Mouse (Mus musculus) kidney, embryonic 16.5 days (tissue): Measurements from ENCODE around the gene Smtn. TPM values are rescaled to one million over a fixed set of nuclear protein-coding genes. Genes with fewer than 3 reads are reported as not detected.
A peak's percentile ranks its signal among the peaks of the same experiment; 100 is the strongest.

Experiments used
- ATAC-seq: fragments of 200-750 bp; cut with Nextera tagmentation; 2 replicates; pipeline ENCODE4 v1.8.0; 2017; ENCODE audit warnings: moderate TSS enrichment; ENCODE audit not compliant: low FRiP score, low TSS enrichment
- H3K27ac ChIP-seq: fragments of 300-500 bp; sonication (generic); 2 replicates; pipeline ENCODE4 v1.5.1; 2014; ENCODE audit warnings: low read length
- H3K27me3 ChIP-seq: fragments of 300-500 bp; sonication (generic); 2 replicates; pipeline ENCODE4 v1.6.1; 2014; ENCODE audit warnings: low read length, control low read depth, mixed read lengths; ENCODE audit not compliant: insufficient read depth
- H3K36me3 ChIP-seq: fragments of 300-500 bp; sonication (generic); 2 replicates; pipeline ENCODE4 v1.6.1; 2014; ENCODE audit warnings: low read length, control low read depth, mixed read lengths; ENCODE audit not compliant: insufficient read depth
- H3K4me1 ChIP-seq: fragments of 300-500 bp; sonication (generic); 2 replicates; pipeline ENCODE4 v1.6.1; 2014; ENCODE audit warnings: low read length, control low read depth, mixed read lengths; ENCODE audit not compliant: insufficient read depth
- H3K4me2 ChIP-seq: fragments of 300-500 bp; sonication (generic); replicated peaks from 2 replicates; pipeline ENCODE4 v1.6.1; 2014; ENCODE audit warnings: low read depth, low read length
- H3K4me3 ChIP-seq: fragments of 300-500 bp; sonication (generic); 2 replicates; pipeline ENCODE4 v1.5.1; 2014; ENCODE audit warnings: mild to moderate bottlenecking, low read length
- H3K9ac ChIP-seq: fragments of 300-500 bp; sonication (generic); replicated peaks from 2 replicates; pipeline ENCODE4 v1.6.1; 2014; ENCODE audit warnings: low read length
- H3K9me3 ChIP-seq: fragments of 300-500 bp; sonication (generic); 2 replicates; pipeline ENCODE4 v1.6.1; 2016; ENCODE audit warnings: low read length, control low read depth
- WGBS: fragments of 180-500 bp; shearing (Covaris S2); extraction: QIAGEN DNeasy Blood & Tissue Kit; methylation state at CpG from one replicate; pipeline ENCODE4 v1.1.7; 2014; 5-methylcytosine and 5-hydroxymethylcytosine counted together
- polyA plus RNA-seq: library from polyadenylated mRNA; unstranded; fragments of >200 nt; fragmentation: Nextera tagmentation; extraction: Ambion mirVana; gene quantifications from 2 replicates; pipeline ENCODE4 v1.2.1, GENCODE M21; 2015

The Smtn gene
- polyA plus RNA-seq, 1 experiment from 2014 or later = 116 TPM

DNA sequence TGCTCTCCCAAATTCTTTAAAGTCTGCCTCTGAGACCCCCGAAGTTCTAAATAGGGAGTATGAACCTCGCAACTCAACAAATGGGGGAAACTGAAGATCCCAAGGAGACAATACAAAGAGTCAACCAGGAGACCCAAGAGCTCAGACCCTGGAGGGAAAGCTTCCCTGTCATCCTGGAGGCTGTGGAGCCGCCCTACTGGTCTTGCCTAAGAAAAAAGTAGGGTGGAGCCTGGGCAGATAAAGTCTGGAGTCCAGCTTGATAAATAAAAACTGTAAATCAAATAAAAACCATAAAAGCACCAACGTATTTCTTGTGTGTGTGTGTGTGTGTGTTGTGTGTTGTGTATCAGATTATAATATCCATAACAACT lies 601 bp downstream of the Smtn start:
- H3K4me1 ChIP-seq = peaks cover 30% of the 10 kb centered on the region
- 79% methylated on average over 4 of the region's 4 CpGs for WGBS

DNA sequence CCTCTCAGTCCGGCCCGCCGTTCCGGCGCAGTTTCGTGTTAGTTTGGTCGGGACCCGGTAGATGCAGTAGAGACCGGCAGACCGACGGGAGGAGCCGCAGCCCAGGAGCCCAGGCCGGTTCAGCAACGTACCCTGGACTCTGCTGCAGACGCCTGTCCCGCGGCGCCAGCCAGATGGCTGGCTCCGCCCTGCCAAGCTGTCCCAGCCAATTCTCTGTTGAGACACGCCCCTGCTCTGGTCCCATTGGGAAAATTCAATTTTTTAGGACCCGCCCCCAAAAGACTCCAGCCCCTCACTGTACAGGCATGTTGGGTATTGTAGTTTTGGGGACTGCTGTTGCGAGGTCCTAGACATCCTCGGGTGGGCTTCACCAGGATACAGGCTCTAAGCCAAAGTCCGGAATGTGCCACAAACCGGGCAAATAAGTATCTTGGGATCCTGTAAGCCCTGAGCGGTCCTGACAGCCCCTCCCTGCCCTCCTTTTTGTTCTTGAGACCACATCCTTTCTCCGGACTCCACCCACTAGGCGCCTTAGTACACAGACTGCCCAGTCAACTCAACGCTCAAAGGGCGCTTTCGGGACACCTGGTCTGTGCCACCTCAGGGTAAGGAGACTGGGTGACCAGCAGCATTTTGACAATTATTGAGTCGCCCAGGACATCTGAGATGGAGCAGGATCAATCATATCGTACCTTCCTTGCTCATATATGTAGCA lies 1.1 kb downstream of the Smtn start:
- H3K4me2 ChIP-seq = peak overlapping the region; percentile 67
- H3K9ac ChIP-seq = peak overlapping the region; percentile 82
- ATAC-seq = peak; percentile 84
- peak overlapping the region; percentile 73 for H3K4me3 ChIP-seq
- no peaks in the 10 kb centered on the region for H3K9me3 ChIP-seq
- peaks cover 30% of the 10 kb centered on the region for H3K4me1 ChIP-seq
- 5% methylated on average over 33 of the region's 33 CpGs for WGBS
- H3K27me3 ChIP-seq = no peaks in the 10 kb centered on the region
- peaks cover 3% of the 10 kb centered on the region; the same call in 1 of the 2 replicates for H3K36me3 ChIP-seq
- H3K27ac ChIP-seq = peak overlapping the region; percentile 61

More for the DNA sequence above, 601 bp downstream of the Smtn start:
- Histone ChIP-seq H3K9me3 (0 out of 2 replicates have a peak, but pooled peaks cover 2% of the 10 kb centered on the region), H3K9ac (peak overlapping the region; percentile 58), H3K36me3 (no peaks in the 10 kb centered on the region; the same call in 1 of the 2 replicates), H3K4me2 (peak overlapping the region; percentile 67), H3K27ac (no peak overlapping the region), H3K4me3 (peak overlapping the region; percentile 73), H3K27me3 (no peaks in the 10 kb centered on the region)
- ATAC-seq = no peak

DNA sequence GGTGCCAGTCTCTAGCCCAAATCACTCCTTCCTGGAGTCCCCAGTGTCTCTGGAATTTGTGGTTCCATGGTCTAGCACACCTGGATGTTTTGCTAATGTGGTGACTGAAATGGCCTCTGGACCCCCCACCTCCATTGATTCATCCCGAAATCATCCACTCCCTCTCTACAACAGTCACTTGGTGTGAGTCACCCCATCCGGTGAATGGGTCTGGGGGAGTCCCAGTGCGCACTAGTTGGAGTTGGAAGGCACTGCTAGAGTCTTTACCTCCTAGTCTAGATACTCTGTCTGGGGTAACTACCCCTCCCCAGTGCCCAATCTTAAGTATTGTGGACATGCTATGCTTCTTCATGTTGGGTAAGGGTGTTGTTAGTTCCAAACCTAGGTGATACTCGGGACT lies 2.1 kb downstream of the Smtn start:
- Histone ChIP-seq H3K36me3 (peaks cover 11% of the 10 kb centered on the region), H3K4me2 (peak overlapping the region; percentile 67), H3K4me3 (peak overlapping the region; percentile 73), H3K9ac (peak overlapping the region; percentile 82), H3K27ac (peak overlapping the region; percentile 61; the same call in 1 of the 2 replicates), H3K9me3 (no peaks in the 10 kb centered on the region), H3K27me3 (no peaks in the 10 kb centered on the region), H3K4me1 (peaks cover 30% of the 10 kb centered on the region)
- ATAC-seq = no peak
- WGBS = 58% methylated on average over 4 of the region's 4 CpGs

DNA sequence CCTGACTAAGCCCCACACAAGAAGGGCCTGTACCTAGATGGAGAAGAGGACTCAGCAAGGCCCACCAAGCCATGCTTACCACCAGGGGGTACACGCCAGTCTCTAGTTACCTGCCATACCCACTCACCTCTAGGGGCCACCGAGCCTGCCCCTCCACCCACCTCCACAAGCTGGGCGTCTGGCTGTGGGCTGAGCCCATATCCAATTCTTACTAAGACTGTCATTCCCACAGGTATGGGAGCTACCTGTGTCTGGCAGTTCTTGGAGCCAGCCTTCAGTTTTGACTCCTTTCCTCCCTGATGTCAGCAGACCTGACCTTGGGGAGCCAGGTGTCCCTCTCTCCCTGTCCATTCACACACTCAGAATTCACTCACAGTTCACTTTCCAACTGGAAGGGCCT lies 2.7 kb downstream of the Smtn start:
- Histone ChIP-seq H3K4me1 (peaks cover 30% of the 10 kb centered on the region), H3K27me3 (no peaks in the 10 kb centered on the region), H3K4me2 (peak overlapping the region; percentile 67), H3K27ac (peak overlapping the region; percentile 77), H3K9ac (peak overlapping the region; percentile 82), H3K9me3 (no peaks in the 10 kb centered on the region), H3K36me3 (peaks cover 17% of the 10 kb centered on the region), H3K4me3 (peak overlapping the region; percentile 73)
- 71% methylated on average over 3 of the region's 3 CpGs for WGBS
- ATAC-seq = no peak

DNA sequence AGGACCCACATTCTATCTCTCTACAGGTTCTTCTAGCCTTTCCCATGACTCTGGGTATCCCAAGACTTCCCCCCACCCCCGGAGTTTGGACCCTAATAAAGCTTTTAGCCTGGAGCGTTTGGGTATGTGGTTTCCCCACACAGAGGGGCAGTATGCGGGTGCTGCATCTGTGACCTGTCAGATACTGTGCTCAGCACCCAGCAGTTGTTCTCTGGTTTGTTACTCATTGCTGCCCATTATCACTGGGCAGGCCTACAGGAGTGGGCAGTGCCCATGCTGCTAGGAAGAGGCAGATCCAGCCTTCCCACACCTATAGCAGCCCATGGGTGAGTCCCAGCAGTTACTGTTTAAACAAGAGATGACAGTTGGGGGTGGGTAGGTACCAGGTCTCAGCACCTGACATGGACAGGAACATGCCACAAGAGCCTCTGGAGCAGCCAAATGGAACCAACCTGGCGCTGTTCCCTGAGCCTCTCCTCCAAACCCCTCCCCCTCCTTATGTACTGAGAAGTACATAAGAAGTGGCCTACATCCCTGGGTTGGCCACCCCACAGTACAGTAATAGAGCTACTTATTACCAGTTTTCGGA lies 3.6 kb downstream of the Smtn start:
- H3K9me3 ChIP-seq = no peaks in the 10 kb centered on the region
- WGBS = 73% methylated on average over 5 of the region's 5 CpGs
- peak; percentile 55 for ATAC-seq
- H3K27ac ChIP-seq = peak overlapping the region; percentile 86
- H3K36me3 ChIP-seq = peaks cover 24% of the 10 kb centered on the region
- H3K4me1 ChIP-seq = peaks cover 30% of the 10 kb centered on the region
- H3K4me2 ChIP-seq = peak overlapping the region; percentile 67
- H3K27me3 ChIP-seq = no peaks in the 10 kb centered on the region
- peak overlapping the region; percentile 73 for H3K4me3 ChIP-seq
- peak overlapping the region; percentile 82; the same call in 1 of the 2 replicates for H3K9ac ChIP-seq

DNA sequence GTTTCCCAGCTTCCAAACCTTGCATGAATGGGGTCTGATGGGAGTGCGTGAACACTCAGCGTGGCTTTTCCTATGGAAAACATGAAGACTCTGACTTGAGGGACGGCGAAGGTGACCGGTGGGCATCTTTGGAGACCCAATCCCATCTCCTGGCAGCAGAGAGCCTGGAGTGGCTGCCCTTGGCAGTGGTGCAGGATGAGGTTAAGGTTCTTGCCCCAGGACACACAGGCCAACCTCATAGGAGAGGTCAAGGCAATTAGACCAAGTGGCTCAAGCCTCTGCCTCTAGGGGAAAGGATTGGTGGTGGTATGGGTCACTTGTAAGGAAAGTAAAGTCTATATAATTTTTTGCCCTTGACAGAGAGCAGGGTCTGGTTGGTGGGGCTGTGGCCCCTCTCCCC lies 4.3 kb downstream of the Smtn start:
- Histone ChIP-seq H3K27ac (peak overlapping the region; percentile 86), H3K27me3 (no peaks in the 10 kb centered on the region), H3K4me3 (peak overlapping the region; percentile 44), H3K9me3 (no peaks in the 10 kb centered on the region), H3K4me2 (peak overlapping the region; percentile 67), H3K4me1 (peaks cover 30% of the 10 kb centered on the region), H3K9ac (peak overlapping the region; percentile 65), H3K36me3 (peaks cover 28% of the 10 kb centered on the region)
- WGBS = 41% methylated on average over 5 of the region's 5 CpGs
- ATAC-seq = no peak

DNA sequence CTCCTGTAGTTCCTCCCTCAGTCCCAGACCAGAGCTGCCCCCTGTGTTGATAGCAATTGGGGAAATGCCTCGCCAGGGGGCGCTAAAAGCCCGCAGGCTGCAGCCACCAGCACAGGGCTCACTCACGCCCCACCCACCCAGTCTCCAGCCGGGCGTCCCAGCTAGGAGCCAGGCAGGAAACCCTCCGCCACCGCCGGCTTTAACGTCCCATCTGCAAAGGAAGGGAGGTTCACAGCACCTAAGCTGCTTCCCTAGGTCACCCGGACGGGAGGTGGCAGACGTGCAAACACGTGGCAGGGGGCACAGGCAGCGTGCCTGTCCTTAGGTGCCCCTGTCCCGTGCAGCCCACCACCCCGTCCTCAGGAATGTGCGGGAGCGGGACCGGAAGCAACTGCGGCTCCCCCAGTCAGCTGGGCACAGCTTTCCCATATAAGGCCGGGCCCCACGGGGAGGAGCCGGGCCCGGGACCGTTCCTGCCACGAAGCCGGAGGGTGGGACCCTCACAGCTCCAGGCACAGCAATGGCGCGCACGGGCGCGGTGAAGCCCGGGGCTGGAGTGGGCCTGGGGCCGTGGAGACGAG lies 4.9 kb downstream of the Smtn start:
- Histone ChIP-seq H3K36me3 (peaks cover 34% of the 10 kb centered on the region), H3K4me1 (peaks cover 30% of the 10 kb centered on the region), H3K27ac (peak overlapping the region; percentile 86), H3K27me3 (no peaks in the 10 kb centered on the region), H3K4me3 (peak overlapping the region; percentile 44), H3K9ac (peak overlapping the region; percentile 65), H3K4me2 (peak overlapping the region; percentile 67), H3K9me3 (no peaks in the 10 kb centered on the region)
- peak; percentile 80 for ATAC-seq
- under 1% methylated on average over 36 of the region's 36 CpGs for WGBS

DNA sequence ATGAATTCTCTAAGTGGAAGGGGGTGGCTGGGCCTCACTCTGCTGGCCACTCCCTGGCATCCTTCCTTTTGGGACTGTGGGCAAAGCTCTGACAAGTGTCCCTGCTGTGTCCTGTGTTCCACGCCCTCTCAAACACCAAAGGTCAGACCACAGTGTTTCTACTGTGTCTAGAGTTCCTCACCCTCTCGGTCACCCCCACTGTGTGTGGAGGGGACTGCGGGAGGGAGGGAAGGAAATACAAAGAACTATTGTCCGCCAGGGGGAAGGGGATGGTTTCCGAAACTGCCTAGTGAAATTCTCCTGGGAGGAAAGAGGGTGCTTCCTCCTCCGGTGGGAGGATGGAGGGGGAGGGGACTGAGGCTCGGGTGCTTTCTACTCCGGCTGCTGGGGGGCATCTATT lies 5.5 kb downstream of the Smtn start:
- 17% methylated on average over 8 of the region's 8 CpGs for WGBS
- H3K9ac ChIP-seq = peak overlapping the region; percentile 28

GRCm38 (mm10) chr11:3533406-3533932 lies 6.9 kb downstream of the Smtn start:
- Histone ChIP-seq H3K36me3 (peaks cover 54% of the 10 kb centered on the region), H3K4me3 (no peak overlapping the region), H3K4me1 (peaks cover 27% of the 10 kb centered on the region), H3K9ac (no peak overlapping the region), H3K27ac (no peak overlapping the region), H3K27me3 (no peaks in the 10 kb centered on the region), H3K9me3 (no peaks in the 10 kb centered on the region), H3K4me2 (no peak overlapping the region)
- ATAC-seq = no peak
- 87% methylated on average over 17 of the region's 17 CpGs for WGBS

More for the DNA sequence above, 5.5 kb downstream of the Smtn start:
- no peaks in the 10 kb centered on the region for H3K27me3 ChIP-seq
- H3K4me2 ChIP-seq = peak overlapping the region; percentile 67
- H3K27ac ChIP-seq = peak overlapping the region; percentile 11; the same call in 1 of the 2 replicates
- H3K4me3 ChIP-seq = peak overlapping the region; percentile 44
- H3K36me3 ChIP-seq = peaks cover 39% of the 10 kb centered on the region
- ATAC-seq = no peak
- H3K9me3 ChIP-seq = no peaks in the 10 kb centered on the region
- H3K4me1 ChIP-seq = peaks cover 30% of the 10 kb centered on the region
